Mouse (Mus musculus) heart, postnatal 0 days (tissue): ENCODE results near the gene Gpx3. TPM values are rescaled to one million over a fixed set of nuclear protein-coding genes. Genes with fewer than 3 reads are reported as not detected.

Experiments used
- ATAC-seq: fragments of 200-750 bp; cut with Nextera tagmentation; 2 replicates; pipeline ENCODE4 v1.8.0; 2017; ENCODE audit warnings: low read depth, moderate number of reproducible peaks, moderate library complexity; ENCODE audit not compliant: insufficient read depth
- DNase-seq: peaks from one replicate; pipeline ENCODE4 v3.0.0-alpha.2; 2016; ENCODE audit warnings: low spot score
- H3K27ac ChIP-seq: fragments of 300-500 bp; sonication (generic); 2 replicates; pipeline ENCODE4 v1.5.1; 2014; ENCODE audit warnings: low read depth, mild to moderate bottlenecking
- H3K27me3 ChIP-seq: fragments of 300-500 bp; sonication (generic); 2 replicates; pipeline ENCODE4 v1.6.1; 2014; ENCODE audit warnings: low read length, mixed read lengths; ENCODE audit not compliant: control insufficient read depth, insufficient read depth
- H3K36me3 ChIP-seq: fragments of 300-500 bp; sonication (generic); replicated peaks from 2 replicates; pipeline ENCODE4 v1.6.1; 2014; ENCODE audit warnings: low read length, mixed read lengths; ENCODE audit not compliant: control insufficient read depth, insufficient read depth
- H3K4me1 ChIP-seq: fragments of 300-500 bp; sonication (generic); 2 replicates; pipeline ENCODE4 v1.6.1; 2014; ENCODE audit warnings: antibody characterized with exemption; ENCODE audit not compliant: control insufficient read depth, insufficient read depth
- H3K4me2 ChIP-seq: fragments of 300-500 bp; sonication (generic); 2 replicates; pipeline ENCODE4 v1.6.1; 2014; ENCODE audit warnings: low read depth, mild to moderate bottlenecking, low read length, moderate library complexity
- H3K4me3 ChIP-seq: fragments of 300-500 bp; sonication (generic); 2 replicates; pipeline ENCODE4 v1.5.1; 2014; ENCODE audit warnings: low read depth, low read length
- H3K9ac ChIP-seq: fragments of 300-500 bp; sonication (generic); replicated peaks from 2 replicates; pipeline ENCODE4 v1.6.1; 2014; ENCODE audit warnings: low read depth, low read length, mixed read lengths
- H3K9me3 ChIP-seq: fragments of 300-500 bp; sonication (generic); replicated peaks from 2 replicates; pipeline ENCODE4 v1.6.1; 2016; ENCODE audit warnings: low read length; ENCODE audit not compliant: control insufficient read depth
- CTCF ChIP-seq: IDR thresholded peaks from 2 replicates; pipeline ENCODE4 v1.5.1; 2016; ENCODE audit warnings: antibody characterized with exemption, control low read depth, low read depth
- EP300 ChIP-seq: IDR thresholded peaks from 2 replicates; pipeline ENCODE4 v1.6.1; 2016; ENCODE audit warnings: antibody characterized with exemption, low read depth
- WGBS: fragments of 180-500 bp; shearing (Covaris S2); extraction: QIAGEN DNeasy Blood & Tissue Kit; methylation state at CpG from one replicate; pipeline ENCODE4 v1.1.7; 2014; 5-methylcytosine and 5-hydroxymethylcytosine counted together
- polyA plus RNA-seq: library from polyadenylated mRNA; unstranded; fragments of >200 nt; fragmentation: Nextera tagmentation; extraction: Ambion mirVana; gene quantifications from 2 replicates; pipeline ENCODE4 v1.2.1, GENCODE M21; 2015
- total RNA-seq: library from RNA; depleted of rRNA; stranded (reverse); fragments of >200 nt; gene quantifications from 2 replicates; pipeline ENCODE4 v1.2.3, GENCODE M21; 2014; ENCODE audit warnings: low replicate concordance

Gene Gpx3
- total and polyA plus RNA-seq, 2 experiments from 2014 or later: 114 to 788 TPM

DNA sequence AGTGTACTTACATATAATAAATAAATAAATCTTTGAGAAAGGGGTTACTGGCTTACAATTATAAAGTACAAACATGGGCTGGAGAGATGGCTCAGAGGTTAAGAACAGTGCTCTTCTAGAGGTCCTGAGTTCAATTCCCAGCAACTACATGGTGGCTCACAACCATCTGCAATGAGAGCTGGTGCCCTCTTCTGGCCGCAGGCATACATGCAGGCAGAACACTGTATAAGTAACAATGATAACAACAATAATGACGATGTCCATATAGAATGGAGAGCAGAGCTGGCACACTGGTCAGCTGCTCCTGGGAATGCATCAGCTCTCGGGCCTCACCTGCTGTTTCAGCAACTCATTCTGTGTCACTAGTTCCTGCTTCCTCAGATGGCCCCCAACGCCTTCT is 16.0 kb downstream of the Gpx3 start:
- ATAC-seq: no peak

DNA sequence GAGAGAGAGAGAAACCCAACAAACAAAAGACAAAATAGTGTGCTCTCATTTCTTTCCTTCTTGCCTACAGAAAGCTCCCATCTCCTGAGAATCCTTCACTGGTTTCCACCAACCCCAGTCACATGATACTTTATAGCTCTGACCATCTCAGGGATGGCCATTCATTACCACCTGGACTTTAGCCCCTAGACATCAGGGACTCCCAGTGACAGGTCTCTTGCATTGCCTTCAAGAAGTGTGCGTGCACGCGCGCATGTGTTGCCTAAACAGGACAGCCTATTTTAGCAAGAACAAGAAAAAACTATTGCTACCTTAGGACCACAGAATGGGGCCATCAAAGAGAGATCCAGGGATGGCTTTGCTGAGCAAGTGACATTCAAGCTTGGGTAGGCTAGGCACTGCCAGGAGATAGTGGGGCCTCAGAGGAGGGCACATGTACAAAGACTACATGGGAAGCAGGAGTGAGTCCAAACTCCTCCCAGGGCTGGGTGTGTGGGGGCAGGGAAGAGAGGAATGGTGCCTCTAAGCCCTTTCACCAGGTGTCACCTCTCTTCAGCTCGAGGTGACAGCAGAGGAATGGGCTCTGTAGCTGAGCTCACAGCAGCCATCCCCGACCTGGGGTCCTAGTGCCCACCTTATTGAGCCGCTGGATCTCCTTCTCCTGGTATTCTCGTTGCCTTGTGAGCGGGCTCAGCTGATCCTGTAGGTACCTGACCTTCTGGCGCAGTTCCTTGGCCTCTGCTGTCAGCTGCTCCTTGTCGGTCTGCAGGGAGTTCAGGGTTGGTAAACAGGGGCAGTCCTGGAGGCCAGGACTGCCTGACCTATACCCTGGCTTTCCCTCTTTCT is 18.1 kb downstream of the Gpx3 start:
- ATAC-seq: peak; percentile 72
- Histone ChIP-seq H3K36me3 (peaks cover 87% of the 10 kb centered on the region), H3K4me2 (no peak overlapping the region), H3K9me3 (no peaks in the 10 kb centered on the region), H3K27ac (peak overlapping the region; percentile 58), H3K4me1 (0 out of 2 replicates have a peak, but pooled peaks cover 18% of the 10 kb centered on the region), H3K9ac (0 out of 2 replicates have a peak overlapping the region, but pooled peaks have one; percentile 7), H3K27me3 (no peaks in the 10 kb centered on the region), H3K4me3 (no peak overlapping the region)
- WGBS: 61% methylated on average over 11 of the region's 11 CpGs
- no peak for DNase-seq
- TF ChIP-seq CTCF (no peak), EP300 (no peak)

More for the DNA sequence above, 16.0 kb downstream of the Gpx3 start:
- H3K9ac ChIP-seq: no peak overlapping the region
- H3K4me1 ChIP-seq: 0 out of 2 replicates have a peak, but pooled peaks cover 18% of the 10 kb centered on the region
- H3K27ac ChIP-seq: no peak overlapping the region
- TF ChIP-seq CTCF (peak; percentile 11; the same call in 1 of the 2 replicates), EP300 (no peak)
- H3K9me3 ChIP-seq: no peaks in the 10 kb centered on the region
- no peak overlapping the region for H3K4me3 ChIP-seq
- no peak for DNase-seq
- no peaks in the 10 kb centered on the region for H3K27me3 ChIP-seq
- H3K36me3 ChIP-seq: peaks cover 92% of the 10 kb centered on the region
- 93% methylated on average over 4 of the region's 4 CpGs for WGBS
- H3K4me2 ChIP-seq: no peak overlapping the region

DNA sequence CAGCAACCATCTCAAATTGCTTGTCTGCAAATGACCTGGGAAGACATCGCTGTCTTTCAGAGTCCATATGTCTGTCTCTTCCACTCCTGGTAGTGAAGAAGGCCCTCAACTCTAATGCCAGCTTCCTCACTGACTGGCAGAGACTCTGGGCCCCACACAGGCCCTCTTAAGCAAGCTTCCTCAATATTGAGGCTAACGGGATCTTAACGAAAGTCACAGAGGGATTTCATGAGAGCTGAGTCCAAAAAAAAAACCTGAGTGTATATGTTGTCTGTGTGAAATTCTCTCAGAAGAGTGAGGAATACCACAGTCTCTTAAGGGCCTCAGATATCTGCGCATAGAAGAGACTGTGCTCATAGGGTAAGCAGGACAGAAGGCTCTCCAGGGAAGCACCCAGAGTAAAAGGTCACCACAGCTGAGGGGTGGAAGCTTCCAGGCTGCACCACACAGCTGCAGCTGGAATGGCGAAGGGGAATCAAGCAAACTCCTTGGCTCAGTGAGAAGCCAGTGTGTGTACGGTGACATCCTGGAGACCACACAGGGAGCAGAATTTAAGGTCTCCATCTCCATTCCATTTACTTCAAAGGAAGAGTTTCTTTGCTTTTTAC is 18.8 kb downstream of the Gpx3 start:
- DNase-seq (no peak), ATAC-seq (no peak)
- H3K4me2 ChIP-seq: no peak overlapping the region
- WGBS: 72% methylated on average over 6 of the region's 6 CpGs
- no peaks in the 10 kb centered on the region for H3K9me3 ChIP-seq
- H3K4me1 ChIP-seq: 0 out of 2 replicates have a peak, but pooled peaks cover 18% of the 10 kb centered on the region
- H3K36me3 ChIP-seq: peaks cover 86% of the 10 kb centered on the region
- 0 out of 2 replicates have a peak overlapping the region, but pooled peaks have one; percentile 12 for H3K9ac ChIP-seq
- TF ChIP-seq CTCF (no peak), EP300 (no peak)
- H3K27ac ChIP-seq: peak overlapping the region; percentile 58
- no peak overlapping the region for H3K4me3 ChIP-seq
- no peaks in the 10 kb centered on the region for H3K27me3 ChIP-seq

DNA sequence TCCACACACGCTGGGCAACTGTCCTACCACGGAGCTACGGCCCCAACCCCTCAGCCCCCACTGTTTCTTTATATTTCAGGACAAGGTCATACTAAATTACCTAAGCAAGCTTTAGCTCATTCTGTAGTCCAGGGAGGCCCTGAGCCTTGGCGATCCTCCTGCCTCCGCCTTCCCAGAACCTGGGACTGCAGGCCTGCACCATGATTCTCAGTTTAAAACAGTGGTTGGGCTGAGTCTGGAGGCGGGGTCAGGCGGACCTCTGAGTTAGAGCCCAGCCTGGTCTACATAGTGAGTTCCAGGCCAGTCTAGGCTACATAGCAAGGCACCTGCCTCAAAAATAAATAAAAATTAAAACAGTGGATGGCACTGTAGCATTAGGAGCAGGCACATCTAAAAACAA is 19.5 kb downstream of the Gpx3 start:
- 40% methylated on average over 7 of the region's 7 CpGs for WGBS

DNA sequence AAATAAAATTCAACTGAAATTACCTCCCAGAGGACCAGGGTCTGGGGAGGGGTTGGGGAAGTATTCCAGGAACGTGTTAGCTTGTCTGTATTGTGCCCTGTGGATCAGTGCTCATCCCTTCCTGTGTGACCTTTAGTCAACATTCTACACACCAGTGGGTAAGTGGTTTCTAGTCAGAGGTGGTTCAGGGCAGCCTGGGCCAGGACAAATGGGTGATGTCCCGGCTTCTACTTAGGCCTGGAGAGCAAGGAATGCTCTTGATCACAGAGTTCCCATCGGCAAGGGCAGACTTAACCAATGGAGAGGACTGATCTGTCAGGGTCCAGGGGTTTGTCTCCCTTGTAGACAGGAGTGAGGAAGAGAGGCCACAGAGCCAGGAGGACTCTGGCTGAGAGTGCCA is 20.2 kb downstream of the Gpx3 start:
- H3K36me3 ChIP-seq: peaks cover 85% of the 10 kb centered on the region
- ATAC-seq: no peak
- 86% methylated on average over 3 of the region's 3 CpGs for WGBS
- H3K9ac ChIP-seq: no peak overlapping the region
- no peak overlapping the region for H3K27ac ChIP-seq
- no peak overlapping the region for H3K4me2 ChIP-seq
- TF ChIP-seq EP300 (no peak), CTCF (no peak)
- no peak overlapping the region for H3K4me3 ChIP-seq
- DNase-seq: no peak
- H3K27me3 ChIP-seq: no peaks in the 10 kb centered on the region
- 0 out of 2 replicates have a peak, but pooled peaks cover 18% of the 10 kb centered on the region for H3K4me1 ChIP-seq
- no peaks in the 10 kb centered on the region for H3K9me3 ChIP-seq

More for the DNA sequence above, 19.5 kb downstream of the Gpx3 start:
- Histone ChIP-seq H3K4me2 (no peak overlapping the region), H3K9ac (no peak overlapping the region), H3K36me3 (peaks cover 86% of the 10 kb centered on the region), H3K4me3 (no peak overlapping the region), H3K9me3 (no peaks in the 10 kb centered on the region), H3K27ac (peak overlapping the region; percentile 58), H3K27me3 (no peaks in the 10 kb centered on the region), H3K4me1 (0 out of 2 replicates have a peak, but pooled peaks cover 18% of the 10 kb centered on the region)
- ATAC-seq: peak; percentile 52
- no peak for DNase-seq
- TF ChIP-seq CTCF: no peak
